Mouse (Mus musculus): ENCODE results near the gene Pcgf1. TPM values are rescaled to one million over a fixed set of nuclear protein-coding genes. Genes with fewer than 3 reads are reported as not detected.

Pcgf1 gene
- polyA plus RNA-seq, 1 experiment: 2.2 TPM

GRCm38 (mm10) chr6:83104158-83104557 lies 26.5 kb downstream of the Pcgf1 start:
- Histone ChIP-seq H3K4me1 (ENCODE audit: control insufficient read depth) (peaks cover 48% of the 10 kb centered on the region), H3K27me3 (ENCODE audit: control insufficient read depth) (peaks cover 6% of the 10 kb centered on the region), H3K9me3 (ENCODE audit: control insufficient read depth, low read length) (no peaks in the 10 kb centered on the region), H3K4me3 (replicated peaks) (no peak overlapping the region), H3K36me3 (ENCODE audit: control insufficient read depth) (peaks cover 48% of the 10 kb centered on the region)
- no peak for TF ChIP-seq GATA1 (IDR thresholded peaks at IDR 0.05; ENCODE audit: low read length)
- no peak for TF ChIP-seq TAL1 (IDR thresholded peaks at IDR 0.05; ENCODE audit: low read length)

GRCm38 (mm10) chr6:83107566-83108400 lies 30.1 kb downstream of the Pcgf1 start:
- Histone ChIP-seq H3K36me3 (ENCODE audit: control insufficient read depth) (peaks cover 72% of the 10 kb centered on the region), H3K4me1 (ENCODE audit: control insufficient read depth) (peaks cover 56% of the 10 kb centered on the region), H3K9me3 (ENCODE audit: control insufficient read depth, low read length) (no peaks in the 10 kb centered on the region), H3K4me3 (replicated peaks) (peak overlapping the region; percentile 68), H3K27me3 (ENCODE audit: control insufficient read depth) (no peaks in the 10 kb centered on the region)
- TF ChIP-seq GATA1 (IDR thresholded peaks at IDR 0.05; ENCODE audit: low read length) (no peak), TAL1 (IDR thresholded peaks at IDR 0.05; ENCODE audit: low read length) (no peak)

- H3K27me3 ChIP-seq (ENCODE audit: control insufficient read depth): no peaks in the 10 kb centered on the region
- H3K9me3 ChIP-seq (ENCODE audit: control insufficient read depth, low read length): no peaks in the 10 kb centered on the region
- H3K36me3 ChIP-seq (ENCODE audit: control insufficient read depth): peaks cover 70% of the 10 kb centered on the region
- peak within 1 kb of the TSS; percentile 68 for H3K4me3 ChIP-seq (replicated peaks)
- H3K4me1 ChIP-seq (ENCODE audit: control insufficient read depth): peaks cover 53% of the 10 kb centered on the region
- no peak for TF ChIP-seq TAL1 (IDR thresholded peaks at IDR 0.05; ENCODE audit: low read length)
- TF ChIP-seq GATA1 (IDR thresholded peaks at IDR 0.05; ENCODE audit: low read length): no peak
Measured at GRCm38 (mm10) chr6:83108762-83109668, 31.3 kb downstream of the Pcgf1 start, which contains the start of gene Mrpl53. Mrpl53 (plus strand) TSS chr6:83109040.

GRCm38 (mm10) chr6:83111510-83112136 lies 34.0 kb downstream of the Pcgf1 start:
- Histone ChIP-seq H3K4me3 (replicated peaks) (no peak overlapping the region), H3K36me3 (ENCODE audit: control insufficient read depth) (peaks cover 52% of the 10 kb centered on the region), H3K9me3 (ENCODE audit: control insufficient read depth, low read length) (no peaks in the 10 kb centered on the region), H3K27me3 (ENCODE audit: control insufficient read depth) (no peaks in the 10 kb centered on the region), H3K4me1 (ENCODE audit: control insufficient read depth) (peaks cover 77% of the 10 kb centered on the region)
- TF ChIP-seq TAL1 (IDR thresholded peaks at IDR 0.05; ENCODE audit: low read length) (no peak), GATA1 (IDR thresholded peaks at IDR 0.05; ENCODE audit: low read length) (no peak)

GRCm38 (mm10) chr6:83115011-83115671 lies 37.5 kb downstream of the Pcgf1 start, which contains the start of gene Mogs:
Mogs (plus strand) TSS chr6:83115496.
- Histone ChIP-seq H3K4me1 (ENCODE audit: control insufficient read depth) (peaks cover 86% of the 10 kb centered on the region), H3K4me3 (replicated peaks) (peak within 1 kb of the TSS; percentile 93), H3K27me3 (ENCODE audit: control insufficient read depth) (no peaks in the 10 kb centered on the region), H3K9me3 (ENCODE audit: control insufficient read depth, low read length) (no peaks in the 10 kb centered on the region), H3K36me3 (ENCODE audit: control insufficient read depth) (peaks cover 69% of the 10 kb centered on the region)
- TF ChIP-seq GATA1 (IDR thresholded peaks at IDR 0.05; ENCODE audit: low read length) (no peak), TAL1 (IDR thresholded peaks at IDR 0.05; ENCODE audit: low read length) (no peak)

- peaks cover 86% of the 10 kb centered on the region for H3K4me1 ChIP-seq (ENCODE audit: control insufficient read depth)
- H3K27me3 ChIP-seq (ENCODE audit: control insufficient read depth): no peaks in the 10 kb centered on the region
- no peak for TF ChIP-seq GATA1 (IDR thresholded peaks at IDR 0.05; ENCODE audit: low read length)
- no peak for TF ChIP-seq TAL1 (IDR thresholded peaks at IDR 0.05; ENCODE audit: low read length)
- H3K36me3 ChIP-seq (ENCODE audit: control insufficient read depth): peaks cover 63% of the 10 kb centered on the region
- peak overlapping the region; percentile 93 for H3K4me3 ChIP-seq (replicated peaks)
- H3K9me3 ChIP-seq (ENCODE audit: control insufficient read depth, low read length): no peaks in the 10 kb centered on the region
Measured at GRCm38 (mm10) chr6:83115682-83116372, 38.2 kb downstream of the Pcgf1 start.

GRCm38 (mm10) chr6:83116373-83117164 lies 38.9 kb downstream of the Pcgf1 start:
- Histone ChIP-seq H3K36me3 (ENCODE audit: control insufficient read depth) (peaks cover 56% of the 10 kb centered on the region), H3K4me3 (replicated peaks) (peak overlapping the region; percentile 93), H3K27me3 (ENCODE audit: control insufficient read depth) (no peaks in the 10 kb centered on the region), H3K4me1 (ENCODE audit: control insufficient read depth) (peaks cover 82% of the 10 kb centered on the region), H3K9me3 (ENCODE audit: control insufficient read depth, low read length) (no peaks in the 10 kb centered on the region)
- TF ChIP-seq TAL1 (IDR thresholded peaks at IDR 0.05; ENCODE audit: low read length) (no peak), GATA1 (IDR thresholded peaks at IDR 0.05; ENCODE audit: low read length) (no peak)
